Mouse (Mus musculus): ENCODE results near the gene Fzd9. TPM values are rescaled to one million over a fixed set of nuclear protein-coding genes. Genes with fewer than 3 reads are reported as not detected.
A peak's percentile ranks its signal among the peaks of the same experiment; 100 is the strongest.

Fzd9 gene
- polyA plus RNA-seq, 1 experiment = 3.1 TPM

DNA sequence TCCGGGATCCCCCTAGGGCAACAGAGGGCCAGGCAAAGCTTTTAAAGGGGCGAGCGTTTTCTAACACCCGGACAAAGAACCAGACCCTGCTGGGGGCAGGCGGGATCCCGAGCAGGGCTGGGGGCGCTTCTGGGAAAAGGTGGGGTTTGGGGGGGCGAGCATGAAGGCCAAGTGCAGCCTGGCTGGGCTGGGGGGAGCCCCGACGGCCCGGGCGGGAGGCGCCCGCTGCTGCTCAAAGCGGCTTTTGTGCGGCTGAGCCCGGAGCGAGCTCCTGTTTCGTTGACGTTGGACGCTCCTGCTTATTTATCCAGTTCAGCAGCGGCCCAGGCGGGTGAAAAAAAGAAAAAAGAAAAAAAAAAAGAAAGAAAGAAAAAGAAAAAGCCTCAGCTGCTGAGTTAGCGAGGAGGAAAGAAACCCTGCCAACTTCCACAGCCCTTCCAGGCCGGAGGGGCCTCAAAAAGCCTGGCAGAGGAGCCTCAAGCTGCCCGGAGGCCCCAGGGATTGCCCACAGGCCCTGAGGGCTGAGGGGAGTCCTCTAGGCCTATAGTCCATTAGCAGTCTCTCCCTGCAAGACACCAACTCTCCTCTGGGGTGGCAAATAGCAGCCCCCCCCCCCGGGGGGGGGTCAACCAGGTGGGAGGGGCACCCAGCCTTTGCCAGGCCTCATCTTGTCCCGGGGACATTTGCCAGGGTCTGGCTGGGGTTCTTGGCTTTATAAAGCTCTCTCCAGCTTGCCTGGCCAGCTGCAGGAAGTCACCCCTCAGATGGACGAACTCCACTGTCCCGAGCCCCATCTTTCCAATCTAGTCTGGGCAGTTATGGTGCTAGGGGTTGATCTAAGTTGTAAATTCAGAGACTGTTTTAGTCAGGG is 7.5 kb upstream of the Fzd9 start:
- H3K27ac ChIP-seq (ENCODE audit: control insufficient read depth, insufficient read depth, low read depth, low read length) = no peak overlapping the region

DNA sequence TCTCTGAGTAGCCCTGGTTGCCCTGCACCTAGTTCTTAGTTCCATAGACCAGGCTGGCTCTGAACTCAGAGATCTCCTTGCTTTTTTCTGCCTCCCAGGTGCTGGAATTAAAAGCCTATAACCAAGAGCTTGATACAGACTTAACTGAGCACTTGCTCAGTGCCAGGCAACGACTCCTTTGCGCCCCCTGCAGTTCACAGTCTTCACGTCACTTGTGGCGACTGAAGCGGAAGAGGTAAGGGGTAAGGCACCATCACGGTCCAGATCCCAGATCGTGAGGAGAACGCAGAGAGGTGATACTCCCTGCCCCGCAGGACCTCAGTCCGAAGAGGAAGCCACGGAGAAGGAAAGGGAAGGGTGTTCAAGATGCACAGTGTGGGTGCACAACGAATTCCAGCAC is 6.5 kb upstream of the Fzd9 start:
- H3K27me3 ChIP-seq (ENCODE audit: control insufficient read depth, insufficient read depth, low read length) = no peaks in the 10 kb centered on the region
- H3K36me3 ChIP-seq (ENCODE audit: control insufficient read depth, insufficient read depth, low read length) = no peaks in the 10 kb centered on the region
- TF ChIP-seq POLR2A (IDR thresholded peaks at IDR 0.05; ENCODE audit: control insufficient read depth, low read depth, low read length) (no peak; the same call in 1 of the 2 replicates), CTCF (IDR thresholded peaks at IDR 0.05; ENCODE audit: control insufficient read depth, insufficient read depth, insufficient replicate concordance, low read depth, low read length) (peak; percentile 86; the same call in 1 of the 2 replicates)
- peak overlapping the region; percentile 77 for H3K4me3 ChIP-seq (ENCODE audit: control insufficient read depth, low read depth, low read length)
- no peak overlapping the region for H3K27ac ChIP-seq (ENCODE audit: control insufficient read depth, insufficient read depth, low read depth, low read length)
- peaks cover 6% of the 10 kb centered on the region for H3K4me1 ChIP-seq (ENCODE audit: control insufficient read depth, insufficient read depth, low read length)

More for the DNA sequence above, 7.5 kb upstream of the Fzd9 start:
- peaks cover 5% of the 10 kb centered on the region for H3K4me1 ChIP-seq (ENCODE audit: control insufficient read depth, insufficient read depth, low read length)
- no peak for TF ChIP-seq POLR2A (IDR thresholded peaks at IDR 0.05; ENCODE audit: control insufficient read depth, low read depth, low read length)
- TF ChIP-seq CTCF (IDR thresholded peaks at IDR 0.05; ENCODE audit: control insufficient read depth, insufficient read depth, insufficient replicate concordance, low read depth, low read length) = no peak
- peak overlapping the region; percentile 17; the same call in 1 of the 2 replicates for H3K4me3 ChIP-seq (ENCODE audit: control insufficient read depth, low read depth, low read length)
- H3K36me3 ChIP-seq (ENCODE audit: control insufficient read depth, insufficient read depth, low read length) = no peaks in the 10 kb centered on the region
- no peaks in the 10 kb centered on the region for H3K27me3 ChIP-seq (ENCODE audit: control insufficient read depth, insufficient read depth, low read length)

DNA sequence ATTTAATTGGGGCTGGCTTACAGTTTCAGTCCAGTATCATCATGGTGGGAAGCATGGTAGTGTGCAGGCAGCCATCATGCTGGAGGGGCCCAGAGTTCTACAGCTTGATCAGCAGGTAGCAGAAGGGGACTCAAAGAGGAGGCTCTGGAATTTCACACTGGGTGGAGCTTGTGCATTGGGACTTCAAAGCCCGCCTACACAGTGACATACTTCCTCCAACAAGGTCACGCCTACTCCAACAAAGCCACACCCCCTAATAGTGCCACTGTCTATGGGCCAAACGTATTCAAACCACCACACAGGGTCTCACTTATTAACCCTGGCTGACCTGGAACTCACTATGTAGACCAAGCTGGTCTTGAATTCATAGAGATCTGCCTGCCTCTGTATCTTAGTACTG is 5.1 kb upstream of the Fzd9 start:
- no peak for TF ChIP-seq CTCF (IDR thresholded peaks at IDR 0.05; ENCODE audit: control insufficient read depth, insufficient read depth, insufficient replicate concordance, low read depth, low read length)
- TF ChIP-seq POLR2A (IDR thresholded peaks at IDR 0.05; ENCODE audit: control insufficient read depth, low read depth, low read length) = no peak
- Histone ChIP-seq H3K4me3 (ENCODE audit: control insufficient read depth, low read depth, low read length) (no peak overlapping the region), H3K36me3 (ENCODE audit: control insufficient read depth, insufficient read depth, low read length) (no peaks in the 10 kb centered on the region), H3K4me1 (ENCODE audit: control insufficient read depth, insufficient read depth, low read length) (peaks cover 9% of the 10 kb centered on the region), H3K27me3 (ENCODE audit: control insufficient read depth, insufficient read depth, low read length) (no peaks in the 10 kb centered on the region), H3K27ac (ENCODE audit: control insufficient read depth, insufficient read depth, low read depth, low read length) (no peak overlapping the region)

DNA sequence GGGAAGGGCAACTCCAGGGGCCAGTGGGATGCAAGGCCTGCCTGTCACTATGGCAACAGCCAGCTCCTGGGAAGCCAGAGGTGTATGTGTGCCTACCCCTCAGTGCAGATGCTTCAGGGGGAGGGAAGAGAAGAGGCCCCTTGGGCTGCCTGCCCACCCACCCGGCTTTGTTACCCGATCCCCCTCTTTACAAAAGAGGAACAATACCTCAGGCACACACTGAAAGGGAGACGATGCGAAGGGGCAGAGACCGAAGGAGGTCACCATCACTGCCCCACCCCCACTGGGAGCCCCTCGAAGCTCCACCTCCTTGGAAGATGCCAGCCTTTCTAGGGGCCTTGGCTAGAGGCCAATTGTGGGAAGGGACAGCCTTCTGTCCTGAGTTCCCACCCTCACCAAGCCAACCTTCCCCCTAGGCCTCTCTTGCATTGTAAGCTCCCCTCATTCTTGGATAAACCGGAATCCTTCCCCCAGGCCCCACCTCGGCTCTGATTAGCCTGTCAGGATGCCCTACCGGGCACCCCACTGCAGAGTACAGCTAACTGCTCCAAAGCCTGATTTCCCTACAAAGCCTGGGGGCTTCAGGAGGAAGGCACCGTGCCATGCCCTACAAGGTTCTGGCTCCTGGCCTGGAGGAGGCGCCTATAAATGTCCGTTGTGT is 2.8 kb upstream of the Fzd9 start:
- Histone ChIP-seq H3K27ac (ENCODE audit: control insufficient read depth, insufficient read depth, low read depth, low read length) (no peak overlapping the region), H3K4me1 (ENCODE audit: control insufficient read depth, insufficient read depth, low read length) (peaks cover 27% of the 10 kb centered on the region), H3K27me3 (ENCODE audit: control insufficient read depth, insufficient read depth, low read length) (no peaks in the 10 kb centered on the region), H3K36me3 (ENCODE audit: control insufficient read depth, insufficient read depth, low read length) (no peaks in the 10 kb centered on the region), H3K4me3 (ENCODE audit: control insufficient read depth, low read depth, low read length) (no peak overlapping the region)
- no peak for TF ChIP-seq CTCF (IDR thresholded peaks at IDR 0.05; ENCODE audit: control insufficient read depth, insufficient read depth, insufficient replicate concordance, low read depth, low read length)
- TF ChIP-seq POLR2A (IDR thresholded peaks at IDR 0.05; ENCODE audit: control insufficient read depth, low read depth, low read length) = no peak

DNA sequence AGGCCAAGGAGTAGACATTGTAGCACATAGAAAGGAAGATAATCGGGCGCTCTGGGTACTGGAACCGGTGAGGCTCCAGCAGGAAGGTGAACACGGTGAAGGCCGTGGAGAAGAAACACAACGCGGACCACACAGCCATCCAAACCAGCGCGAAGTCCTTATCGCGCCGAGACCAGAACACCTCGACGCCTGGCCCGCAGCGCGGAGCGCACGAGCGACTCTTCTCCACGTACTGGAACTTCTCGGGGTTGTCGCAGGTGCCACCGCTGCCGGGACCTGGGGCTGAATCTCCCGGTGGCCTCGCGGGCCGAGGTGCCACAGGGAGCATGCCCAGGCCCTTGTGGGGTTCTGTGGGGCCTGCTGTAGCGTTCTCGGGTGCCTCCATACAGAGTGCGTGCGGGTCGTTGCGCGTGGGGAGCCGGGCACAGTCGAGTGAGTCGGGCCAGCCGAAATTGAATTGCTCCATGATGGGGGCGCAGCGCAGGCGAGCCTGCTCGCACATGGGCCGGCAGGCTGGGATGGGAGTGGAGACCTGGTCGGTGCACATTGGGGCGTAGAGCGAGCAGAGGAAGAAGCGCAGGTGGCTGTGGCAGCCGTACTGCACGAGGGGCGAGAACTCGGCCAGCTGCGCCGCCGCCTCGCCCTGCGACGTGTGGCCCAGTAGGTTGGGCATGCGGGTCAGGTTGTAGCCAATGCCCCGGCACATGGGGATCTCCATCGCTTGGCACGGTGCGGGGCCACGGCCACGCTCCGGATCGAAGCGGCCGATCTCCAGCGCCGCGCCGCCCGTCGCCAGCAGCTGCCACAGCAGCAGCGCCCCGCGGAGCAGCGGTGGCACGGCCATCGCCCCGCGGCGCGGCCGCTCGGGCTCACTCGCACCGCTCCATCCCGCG is 598 bp downstream of the Fzd9 start:
- Histone ChIP-seq H3K27ac (ENCODE audit: control insufficient read depth, insufficient read depth, low read depth, low read length) (no peak overlapping the region), H3K27me3 (ENCODE audit: control insufficient read depth, insufficient read depth, low read length) (no peaks in the 10 kb centered on the region), H3K4me3 (ENCODE audit: control insufficient read depth, low read depth, low read length) (peak overlapping the region; percentile 89), H3K4me1 (ENCODE audit: control insufficient read depth, insufficient read depth, low read length) (peaks cover 25% of the 10 kb centered on the region), H3K36me3 (ENCODE audit: control insufficient read depth, insufficient read depth, low read length) (peaks cover 1% of the 10 kb centered on the region; the same call in 1 of the 2 replicates)
- TF ChIP-seq POLR2A (IDR thresholded peaks at IDR 0.05; ENCODE audit: control insufficient read depth, low read depth, low read length) (no peak), CTCF (IDR thresholded peaks at IDR 0.05; ENCODE audit: control insufficient read depth, insufficient read depth, insufficient replicate concordance, low read depth, low read length) (no peak)

DNA sequence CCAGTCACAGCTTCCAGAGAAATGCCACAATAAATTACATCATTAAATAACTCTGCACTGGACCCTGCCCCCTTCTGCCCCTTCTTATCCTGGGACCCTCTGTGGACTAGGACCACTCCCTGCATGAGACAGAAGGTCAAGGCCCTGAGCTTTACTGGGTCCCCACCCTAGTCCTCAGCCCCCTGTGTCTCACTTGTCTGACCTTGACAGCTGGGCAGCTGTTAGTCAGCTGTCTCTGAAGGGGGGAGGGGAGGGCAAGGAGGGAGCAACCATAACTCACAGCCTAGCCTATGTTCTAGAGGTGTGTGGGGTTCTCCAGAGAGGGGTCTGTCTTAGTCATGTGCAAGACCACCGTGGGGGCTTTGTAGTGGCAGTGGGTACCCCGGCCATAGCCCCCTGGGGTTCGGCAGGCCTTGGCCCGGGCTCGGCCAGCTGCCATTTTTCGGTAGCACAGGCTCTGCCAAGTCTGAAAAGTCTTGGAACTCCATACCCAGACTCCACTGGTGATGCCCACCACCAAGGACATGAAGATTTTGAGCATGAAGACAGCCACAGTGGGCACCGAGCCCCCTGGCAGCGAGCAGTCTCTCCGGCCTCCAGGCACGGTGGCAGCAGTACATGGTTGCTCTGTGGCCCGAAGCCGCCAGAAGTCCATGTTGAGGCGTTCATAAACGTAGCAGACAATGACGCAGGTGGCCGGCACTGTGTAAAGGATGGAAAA is 1.9 kb downstream of the Fzd9 start:
- peaks cover 23% of the 10 kb centered on the region for H3K4me1 ChIP-seq (ENCODE audit: control insufficient read depth, insufficient read depth, low read length)
- TF ChIP-seq POLR2A (IDR thresholded peaks at IDR 0.05; ENCODE audit: control insufficient read depth, low read depth, low read length) = no peak
- TF ChIP-seq CTCF (IDR thresholded peaks at IDR 0.05; ENCODE audit: control insufficient read depth, insufficient read depth, insufficient replicate concordance, low read depth, low read length) = no peak
- no peak overlapping the region for H3K27ac ChIP-seq (ENCODE audit: control insufficient read depth, insufficient read depth, low read depth, low read length)
- no peaks in the 10 kb centered on the region for H3K27me3 ChIP-seq (ENCODE audit: control insufficient read depth, insufficient read depth, low read length)
- peak overlapping the region; percentile 16; the same call in 1 of the 2 replicates for H3K4me3 ChIP-seq (ENCODE audit: control insufficient read depth, low read depth, low read length)
- H3K36me3 ChIP-seq (ENCODE audit: control insufficient read depth, insufficient read depth, low read length) = peaks cover 1% of the 10 kb centered on the region; the same call in 1 of the 2 replicates
